Mouse (Mus musculus): ENCODE results near the gene Lipo4.
"Not testable (repeated sequence)": the region's sequence is repeated elsewhere in the genome, so short reads cannot be mapped to it uniquely, and the experiment has no call there.

Gene Lipo4

GRCm38 (mm10) chr19:33517680-33518079, at the start of gene Lipo4:
TSS of gene Lipo4 (minus strand) at chr19:33517780.
- DNase-seq (ENCODE audit: low read depth, low spot score) = no peak

- not testable (repeated sequence) for DNase-seq (ENCODE audit: low read depth, low spot score)
Measured at GRCm38 (mm10) chr19:33456426-33456825, 61.2 kb downstream of the Lipo4 start.

- DNase-seq (ENCODE audit: low read depth, low spot score) = no peak
Measured at GRCm38 (mm10) chr19:33453725-33454124, 63.9 kb downstream of the Lipo4 start.
